Mouse (Mus musculus): ENCODE data around the gene Rai14. TPM values are rescaled to one million over a fixed set of nuclear protein-coding genes. Genes with fewer than 3 reads are reported as not detected.

Gene Rai14
- polyA plus RNA-seq, 1 experiment = 2.1 TPM

- WGBS = 83% methylated on average over 10 of the region's 10 CpGs
- Histone ChIP-seq H3K36me3 (ENCODE audit: control insufficient read depth, insufficient read depth, low read length) (peaks cover 2% of the 10 kb centered on the region; the same call in 1 of the 2 replicates), H3K27me3 (ENCODE audit: control insufficient read depth, insufficient read depth, low read length) (no peaks in the 10 kb centered on the region), H3K4me1 (ENCODE audit: control insufficient read depth, insufficient read depth, insufficient read length, low read length) (no peaks in the 10 kb centered on the region), H3K4me3 (ENCODE audit: low read depth, low read length) (no peak overlapping the region), H3K27ac (ENCODE audit: insufficient read depth, low read depth, low read length) (no peak overlapping the region)
- TF ChIP-seq POLR2A (IDR thresholded peaks at IDR 0.05; ENCODE audit: low read depth, low read length) = no peak
- no peak for TF ChIP-seq CTCF (IDR thresholded peaks at IDR 0.05; ENCODE audit: extremely low read depth, insufficient read length, insufficient replicate concordance, low read depth, low read length)
Observed at GRCm38 (mm10) chr15:10584359-10585187, 129.9 kb downstream of the Rai14 start.

- TF ChIP-seq CTCF (IDR thresholded peaks at IDR 0.05; ENCODE audit: extremely low read depth, insufficient read length, insufficient replicate concordance, low read depth, low read length) (peak; percentile 61; the same call in 1 of the 2 replicates), POLR2A (IDR thresholded peaks at IDR 0.05; ENCODE audit: low read depth, low read length) (no peak)
- 51% methylated on average over 8 of the region's 8 CpGs for WGBS
- no peak overlapping the region for H3K4me3 ChIP-seq (ENCODE audit: low read depth, low read length)
- no peak overlapping the region for H3K27ac ChIP-seq (ENCODE audit: insufficient read depth, low read depth, low read length)
- no peaks in the 10 kb centered on the region for H3K27me3 ChIP-seq (ENCODE audit: control insufficient read depth, insufficient read depth, low read length)
- H3K4me1 ChIP-seq (ENCODE audit: control insufficient read depth, insufficient read depth, insufficient read length, low read length) = no peaks in the 10 kb centered on the region
- H3K36me3 ChIP-seq (ENCODE audit: control insufficient read depth, insufficient read depth, low read length) = peaks cover 2% of the 10 kb centered on the region; the same call in 1 of the 2 replicates
Observed at GRCm38 (mm10) chr15:10583408-10583807, 131.0 kb downstream of the Rai14 start.

GRCm38 (mm10) chr15:10579159-10579558 lies 135.3 kb downstream of the Rai14 start:
- WGBS = 73% methylated on average over 3 of the region's 3 CpGs
- H3K27ac ChIP-seq (ENCODE audit: insufficient read depth, low read depth, low read length) = no peak overlapping the region
- H3K4me1 ChIP-seq (ENCODE audit: control insufficient read depth, insufficient read depth, insufficient read length, low read length) = no peaks in the 10 kb centered on the region
- no peaks in the 10 kb centered on the region for H3K27me3 ChIP-seq (ENCODE audit: control insufficient read depth, insufficient read depth, low read length)
- H3K4me3 ChIP-seq (ENCODE audit: low read depth, low read length) = no peak overlapping the region
- no peak for TF ChIP-seq POLR2A (IDR thresholded peaks at IDR 0.05; ENCODE audit: low read depth, low read length)
- TF ChIP-seq CTCF (IDR thresholded peaks at IDR 0.05; ENCODE audit: extremely low read depth, insufficient read length, insufficient replicate concordance, low read depth, low read length) = no peak
- peaks cover 12% of the 10 kb centered on the region; the same call in 1 of the 2 replicates for H3K36me3 ChIP-seq (ENCODE audit: control insufficient read depth, insufficient read depth, low read length)

- Histone ChIP-seq H3K36me3 (ENCODE audit: control insufficient read depth, insufficient read depth, low read length) (peaks cover 5% of the 10 kb centered on the region; the same call in 1 of the 2 replicates), H3K27ac (ENCODE audit: insufficient read depth, low read depth, low read length) (no peak overlapping the region), H3K4me1 (ENCODE audit: control insufficient read depth, insufficient read depth, insufficient read length, low read length) (no peaks in the 10 kb centered on the region), H3K27me3 (ENCODE audit: control insufficient read depth, insufficient read depth, low read length) (no peaks in the 10 kb centered on the region), H3K4me3 (ENCODE audit: low read depth, low read length) (no peak overlapping the region)
- no peak for TF ChIP-seq POLR2A (IDR thresholded peaks at IDR 0.05; ENCODE audit: low read depth, low read length)
- TF ChIP-seq CTCF (IDR thresholded peaks at IDR 0.05; ENCODE audit: extremely low read depth, insufficient read length, insufficient replicate concordance, low read depth, low read length) = no peak
- WGBS = 81% methylated on average over 7 of the region's 7 CpGs
Observed at GRCm38 (mm10) chr15:10566486-10566885, 147.9 kb downstream of the Rai14 start.

GRCm38 (mm10) chr15:10564201-10564600 lies 150.2 kb downstream of the Rai14 start:
- no peaks in the 10 kb centered on the region for H3K4me1 ChIP-seq (ENCODE audit: control insufficient read depth, insufficient read depth, insufficient read length, low read length)
- H3K4me3 ChIP-seq (ENCODE audit: low read depth, low read length) = no peak overlapping the region
- no peaks in the 10 kb centered on the region for H3K27me3 ChIP-seq (ENCODE audit: control insufficient read depth, insufficient read depth, low read length)
- TF ChIP-seq POLR2A (IDR thresholded peaks at IDR 0.05; ENCODE audit: low read depth, low read length) = no peak
- H3K36me3 ChIP-seq (ENCODE audit: control insufficient read depth, insufficient read depth, low read length) = peaks cover 2% of the 10 kb centered on the region; the same call in 1 of the 2 replicates
- 12% methylated on average over 1 of the region's 1 CpGs for WGBS
- no peak overlapping the region for H3K27ac ChIP-seq (ENCODE audit: insufficient read depth, low read depth, low read length)

- Histone ChIP-seq H3K27me3 (ENCODE audit: control insufficient read depth, insufficient read depth, low read length) (no peaks in the 10 kb centered on the region), H3K36me3 (ENCODE audit: control insufficient read depth, insufficient read depth, low read length) (no peaks in the 10 kb centered on the region), H3K27ac (ENCODE audit: insufficient read depth, low read depth, low read length) (no peak overlapping the region), H3K4me3 (ENCODE audit: low read depth, low read length) (no peak overlapping the region), H3K4me1 (ENCODE audit: control insufficient read depth, insufficient read depth, insufficient read length, low read length) (no peaks in the 10 kb centered on the region)
- TF ChIP-seq CTCF (IDR thresholded peaks at IDR 0.05; ENCODE audit: extremely low read depth, insufficient read length, insufficient replicate concordance, low read depth, low read length) = no peak
Observed at GRCm38 (mm10) chr15:10562281-10562680, 152.1 kb downstream of the Rai14 start.

- Histone ChIP-seq H3K27me3 (ENCODE audit: control insufficient read depth, insufficient read depth, low read length) (no peaks in the 10 kb centered on the region), H3K27ac (ENCODE audit: insufficient read depth, low read depth, low read length) (no peak overlapping the region), H3K4me1 (ENCODE audit: control insufficient read depth, insufficient read depth, insufficient read length, low read length) (no peaks in the 10 kb centered on the region), H3K36me3 (ENCODE audit: control insufficient read depth, insufficient read depth, low read length) (no peaks in the 10 kb centered on the region), H3K4me3 (ENCODE audit: low read depth, low read length) (no peak overlapping the region)
- TF ChIP-seq CTCF (IDR thresholded peaks at IDR 0.05; ENCODE audit: extremely low read depth, insufficient read length, insufficient replicate concordance, low read depth, low read length) (no peak), POLR2A (IDR thresholded peaks at IDR 0.05; ENCODE audit: low read depth, low read length) (no peak)
- WGBS = 92% methylated on average over 7 of the region's 7 CpGs
Observed at GRCm38 (mm10) chr15:10560005-10560404, 154.4 kb downstream of the Rai14 start.

Data from small intestine, adult 2 months (tissue).